Mouse (Mus musculus): ENCODE measurements around the gene Cmas.

Cmas gene

DNA sequence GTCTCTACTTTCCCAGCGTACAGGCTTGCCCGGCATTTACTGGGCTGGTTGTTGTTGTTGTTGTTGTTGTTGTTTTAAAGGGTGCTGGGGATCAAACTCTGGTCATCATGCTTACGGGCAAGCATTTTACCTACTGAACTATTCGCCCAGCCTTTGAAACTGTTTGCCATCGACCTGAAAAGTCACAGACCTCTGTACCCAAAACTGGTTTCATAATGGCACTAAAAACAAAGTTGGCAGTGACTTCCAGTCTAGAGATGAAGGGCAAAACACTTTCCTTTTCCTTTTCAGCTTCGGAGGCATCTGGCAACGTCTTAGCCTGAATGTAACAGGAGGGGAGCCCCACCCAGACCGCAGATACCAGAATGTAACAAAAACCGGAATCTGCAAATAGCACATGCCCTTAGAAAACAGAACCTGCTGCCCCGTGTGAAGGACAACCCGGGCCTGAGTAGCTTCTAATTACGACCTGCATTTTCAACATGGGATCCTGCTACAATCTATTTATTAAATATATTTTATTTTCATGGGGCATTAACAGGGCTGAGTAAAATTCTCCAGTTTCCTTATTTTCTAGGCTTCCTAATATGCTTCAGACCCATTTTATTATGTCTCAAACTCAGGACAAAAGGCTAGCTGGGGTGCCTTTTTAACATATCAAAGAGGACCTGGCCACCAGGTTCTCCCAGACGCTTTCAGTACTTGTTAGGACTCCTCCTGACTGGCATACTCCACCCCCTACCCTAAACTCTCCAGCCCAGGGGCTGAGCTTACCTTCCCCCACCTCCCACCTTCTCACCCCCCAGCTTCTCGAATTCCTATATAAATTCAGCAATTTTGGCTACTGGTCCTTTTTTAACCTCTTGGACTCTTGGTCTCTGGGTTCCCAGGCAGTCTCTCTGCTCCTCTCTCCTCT is 3.9 kb upstream of the Cmas start:
- no peak for DNase-seq (ENCODE audit: extremely low spot score, low spot score)

DNA sequence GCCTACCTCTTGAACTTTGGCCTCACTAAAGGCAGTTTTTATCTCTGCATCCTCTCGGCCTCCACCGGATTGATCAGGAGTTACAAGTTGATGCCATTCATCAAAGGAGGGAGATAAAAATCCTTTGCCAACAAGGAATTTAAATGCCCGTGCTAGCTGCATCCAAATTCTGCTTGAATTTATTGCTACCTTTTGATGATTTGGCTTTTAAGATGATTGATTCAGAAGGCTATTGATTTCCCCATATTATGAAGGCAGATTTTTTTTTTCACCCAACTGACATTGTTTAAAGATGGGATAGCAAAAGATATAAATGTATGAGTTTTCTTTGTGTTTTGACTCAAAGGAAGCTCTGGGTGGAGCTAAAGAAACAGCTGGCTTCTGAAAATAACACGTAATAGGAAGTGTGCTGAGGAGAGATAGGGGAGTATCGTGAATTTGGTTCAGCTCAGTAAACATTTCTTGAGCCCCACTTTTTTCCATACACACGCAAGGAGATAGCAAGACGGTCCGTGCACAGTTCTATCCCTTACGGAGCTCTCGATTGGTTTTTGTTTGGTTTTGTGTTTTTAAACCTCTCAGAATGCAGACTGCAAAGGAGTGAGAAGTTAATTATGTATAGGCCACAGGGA is 964 bp downstream of the Cmas start:
- no peak for DNase-seq (ENCODE audit: extremely low spot score, low spot score)

DNA sequence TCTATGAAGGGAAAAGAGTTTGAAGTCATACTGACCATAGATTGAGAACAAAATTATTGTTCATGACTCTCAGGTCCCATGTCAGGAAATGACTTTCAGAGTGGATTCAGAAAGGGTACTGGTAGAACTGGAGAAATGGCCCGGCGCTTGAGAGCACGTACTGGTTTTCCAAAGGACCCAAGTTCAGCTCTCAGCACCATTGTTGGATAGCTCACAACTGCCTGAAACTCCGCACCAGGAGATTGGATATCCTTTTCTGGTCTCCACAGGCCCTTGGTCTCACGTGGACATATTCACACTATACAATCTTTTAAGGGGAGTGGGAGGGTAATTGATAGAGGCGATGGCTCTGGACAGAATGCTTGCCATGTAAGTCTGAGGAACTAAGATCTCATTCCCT is 1.5 kb downstream of the Cmas start:
- no peak for DNase-seq (ENCODE audit: extremely low spot score, low spot score)

DNA sequence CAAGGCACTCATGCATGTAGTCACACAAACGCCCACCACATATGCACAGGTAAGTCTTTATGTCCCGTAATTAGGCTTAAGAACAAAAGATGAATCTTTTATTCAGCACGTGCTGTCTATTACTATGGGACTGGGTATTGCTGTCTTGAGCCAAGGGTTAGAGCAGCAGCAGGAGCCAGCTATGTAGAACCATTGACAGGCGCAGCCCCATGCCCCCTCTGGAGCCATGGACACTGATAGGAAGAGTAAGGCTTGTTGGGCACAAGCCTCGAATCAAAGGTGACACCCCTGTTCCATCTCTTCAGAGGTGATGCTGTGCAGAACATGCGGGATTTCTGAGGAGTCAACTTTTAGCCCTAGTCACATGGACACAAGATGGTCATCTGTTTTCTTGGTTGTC is 2.1 kb downstream of the Cmas start:
- no peak for DNase-seq (ENCODE audit: extremely low spot score, low spot score)

DNA sequence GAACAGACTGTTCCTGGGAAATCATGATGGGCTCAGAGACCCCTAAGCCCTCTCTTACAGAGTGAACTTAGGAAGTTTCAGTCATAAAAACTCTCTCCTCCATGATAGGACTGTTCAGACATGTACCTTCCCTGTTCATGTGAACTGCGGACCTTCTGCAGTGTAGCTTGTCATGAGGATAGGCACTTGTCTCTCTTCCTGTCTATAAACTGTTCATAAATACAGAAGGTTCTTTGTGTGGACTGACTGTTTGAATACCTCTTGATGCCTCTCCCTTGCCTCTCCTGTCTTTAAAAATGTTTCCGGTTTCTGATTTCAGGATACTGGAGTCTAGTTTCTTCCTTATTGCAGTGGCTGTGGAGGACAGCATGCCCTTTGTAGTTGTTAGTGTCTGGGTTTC is 3.1 kb downstream of the Cmas start:
- no peak for DNase-seq (ENCODE audit: extremely low spot score, low spot score)

DNA sequence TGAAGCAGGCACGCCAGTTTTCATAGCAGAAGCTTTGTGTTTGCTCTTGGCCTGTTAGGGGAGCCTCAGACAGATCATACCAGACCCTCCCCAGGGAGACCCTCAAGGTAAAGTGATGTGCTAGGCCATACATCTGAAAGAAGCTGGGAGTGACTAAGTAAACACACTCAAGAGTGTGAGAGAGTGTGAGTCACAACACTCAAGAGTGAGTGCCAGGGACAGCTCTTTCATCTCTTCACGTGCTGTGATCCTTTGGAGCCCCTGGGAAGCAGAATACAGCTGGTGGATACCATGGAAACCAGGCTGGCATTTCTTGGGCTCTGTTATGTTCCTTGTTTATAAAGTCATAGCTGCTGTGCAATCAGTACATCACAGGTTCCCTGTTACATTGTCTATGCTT is 8.4 kb downstream of the Cmas start:
- no peak for DNase-seq (ENCODE audit: extremely low spot score, low spot score)

DNA sequence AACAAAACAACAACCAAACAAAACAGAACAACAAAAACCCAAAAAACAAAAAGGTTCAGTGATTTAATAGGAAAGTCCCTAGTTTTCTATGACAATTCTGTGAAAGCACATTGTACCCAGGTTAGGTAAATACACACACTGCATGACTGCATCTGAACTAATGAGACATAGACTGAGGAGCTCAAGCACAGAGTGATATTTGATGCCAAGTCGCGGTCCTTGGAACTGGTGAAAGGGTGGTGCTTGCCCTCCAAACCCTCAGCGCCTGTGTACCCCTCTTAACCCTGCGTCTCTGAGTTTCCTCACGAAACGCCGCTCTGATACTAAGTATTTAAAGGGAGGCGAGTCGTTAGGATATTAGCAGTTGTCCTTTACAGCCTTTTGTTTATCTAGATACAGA is 10.8 kb downstream of the Cmas start:
- DNase-seq (ENCODE audit: extremely low spot score, low spot score) = no peak

DNA sequence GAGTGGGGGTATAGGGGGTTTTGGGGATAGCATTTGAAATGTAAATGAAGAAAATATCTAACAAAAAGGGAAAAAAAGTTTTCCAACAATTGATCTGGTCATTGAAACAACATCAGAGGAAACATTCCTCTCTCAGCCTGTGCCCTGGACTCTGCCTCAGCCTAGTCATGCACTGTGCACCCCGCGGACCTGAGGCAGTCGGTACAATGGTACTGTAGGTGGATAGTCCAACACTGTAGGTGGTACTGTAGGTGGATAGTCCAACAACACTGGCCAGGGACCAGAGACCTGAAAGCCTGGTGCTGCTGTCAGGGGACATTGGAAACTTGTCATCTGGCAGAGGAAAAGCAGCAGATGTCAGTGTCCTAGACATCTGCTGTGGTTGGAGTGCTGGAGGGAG is 13.4 kb downstream of the Cmas start:
- no peak for DNase-seq (ENCODE audit: extremely low spot score, low spot score)

DNA sequence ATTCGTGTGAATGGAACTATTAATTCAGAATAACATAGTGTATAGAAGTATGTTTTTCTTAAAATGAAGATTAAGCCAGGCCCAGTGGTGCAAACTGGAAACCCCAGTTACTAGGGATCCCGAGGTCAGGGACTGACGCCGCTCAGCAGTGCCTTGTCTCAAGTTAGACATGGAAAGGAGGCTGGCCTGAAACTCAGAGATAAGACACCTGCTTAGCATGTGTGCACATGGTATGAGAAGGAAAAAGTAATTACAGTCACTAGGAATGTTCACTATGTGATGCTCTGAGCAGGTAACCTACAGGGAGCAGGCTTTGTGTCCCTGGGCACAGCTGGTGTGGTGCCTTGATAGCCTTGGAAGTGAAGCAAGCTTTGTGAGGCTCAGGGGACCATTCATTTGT is 15.2 kb downstream of the Cmas start:
- no peak for DNase-seq (ENCODE audit: extremely low spot score, low spot score)

DNA sequence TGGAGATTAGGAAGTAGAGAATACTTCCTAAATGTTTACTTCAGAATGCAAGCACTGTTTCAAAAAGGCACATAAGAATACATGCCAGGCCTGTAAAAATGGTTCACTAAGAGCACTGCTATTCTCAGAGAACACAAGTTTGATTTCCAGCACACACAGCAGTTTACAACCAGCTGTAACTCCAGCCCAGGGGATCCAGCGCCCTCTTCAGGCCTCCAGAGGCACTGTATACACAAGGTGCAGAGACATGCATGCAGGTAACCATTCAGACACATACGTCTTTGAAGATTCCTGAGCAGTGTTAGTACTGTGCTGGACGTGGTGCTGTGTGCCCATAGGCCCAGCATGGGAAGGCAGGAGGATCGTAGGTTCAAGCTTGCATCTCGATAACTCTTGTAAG is 17.1 kb downstream of the Cmas start:
- no peak for DNase-seq (ENCODE audit: extremely low spot score, low spot score)

DNA sequence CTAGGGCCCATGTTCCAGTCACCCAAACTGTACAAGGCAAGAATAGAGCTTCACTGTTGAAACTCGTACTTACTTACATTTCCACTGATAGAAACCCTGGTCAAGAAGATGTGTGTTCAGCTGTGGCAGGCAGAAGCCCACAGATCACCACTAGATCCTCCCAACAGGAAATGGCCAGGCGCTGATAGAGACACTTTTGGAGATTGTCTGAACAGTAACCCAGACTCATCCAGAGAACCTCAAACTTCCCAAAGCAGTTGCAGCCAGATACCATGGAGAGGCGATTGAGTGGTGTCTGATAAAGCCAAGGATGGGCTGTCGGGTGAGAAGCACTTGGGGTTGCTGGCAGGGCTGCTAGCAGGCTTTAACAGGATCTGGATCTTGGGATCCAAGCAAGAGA is 20.4 kb downstream of the Cmas start:
- no peak for DNase-seq (ENCODE audit: extremely low spot score, low spot score)

DNA sequence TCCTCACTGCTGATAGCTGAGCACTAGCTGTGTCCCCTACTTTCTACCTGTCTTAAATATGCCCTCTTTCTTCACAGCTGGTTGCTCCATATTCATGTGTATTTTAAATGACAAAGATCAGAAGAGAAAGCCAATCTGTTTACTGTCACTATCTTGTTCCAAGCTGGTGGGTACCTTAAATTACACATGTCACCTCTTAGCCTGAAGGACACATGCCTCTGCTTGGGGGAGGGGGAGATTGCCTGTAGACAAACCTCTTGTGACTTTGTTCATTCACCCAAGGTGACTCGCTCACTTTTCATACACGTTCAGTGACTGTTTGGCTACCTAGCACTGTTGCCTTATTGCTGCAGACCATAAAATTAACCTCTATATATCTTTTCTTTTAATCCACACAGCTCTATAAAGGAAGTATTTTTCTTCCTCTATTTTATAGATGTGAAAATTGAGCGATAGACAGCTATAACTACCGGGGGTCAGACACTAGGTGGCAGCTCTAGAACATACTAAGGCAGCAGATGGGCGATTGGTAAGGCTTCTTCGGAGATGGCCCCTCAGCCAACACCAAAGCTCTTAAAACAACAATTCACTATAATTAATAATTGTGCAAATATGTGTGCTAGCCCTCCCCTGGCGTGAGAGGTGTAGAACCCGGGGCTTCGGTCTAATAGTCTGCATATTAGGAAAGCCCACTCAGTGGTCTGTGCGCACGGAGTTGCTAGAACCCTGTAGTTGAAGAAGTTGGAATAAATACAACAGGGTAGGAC is 22.7 kb downstream of the Cmas start:
- DNase-seq (ENCODE audit: extremely low spot score, low spot score) = peak; percentile 36

DNA sequence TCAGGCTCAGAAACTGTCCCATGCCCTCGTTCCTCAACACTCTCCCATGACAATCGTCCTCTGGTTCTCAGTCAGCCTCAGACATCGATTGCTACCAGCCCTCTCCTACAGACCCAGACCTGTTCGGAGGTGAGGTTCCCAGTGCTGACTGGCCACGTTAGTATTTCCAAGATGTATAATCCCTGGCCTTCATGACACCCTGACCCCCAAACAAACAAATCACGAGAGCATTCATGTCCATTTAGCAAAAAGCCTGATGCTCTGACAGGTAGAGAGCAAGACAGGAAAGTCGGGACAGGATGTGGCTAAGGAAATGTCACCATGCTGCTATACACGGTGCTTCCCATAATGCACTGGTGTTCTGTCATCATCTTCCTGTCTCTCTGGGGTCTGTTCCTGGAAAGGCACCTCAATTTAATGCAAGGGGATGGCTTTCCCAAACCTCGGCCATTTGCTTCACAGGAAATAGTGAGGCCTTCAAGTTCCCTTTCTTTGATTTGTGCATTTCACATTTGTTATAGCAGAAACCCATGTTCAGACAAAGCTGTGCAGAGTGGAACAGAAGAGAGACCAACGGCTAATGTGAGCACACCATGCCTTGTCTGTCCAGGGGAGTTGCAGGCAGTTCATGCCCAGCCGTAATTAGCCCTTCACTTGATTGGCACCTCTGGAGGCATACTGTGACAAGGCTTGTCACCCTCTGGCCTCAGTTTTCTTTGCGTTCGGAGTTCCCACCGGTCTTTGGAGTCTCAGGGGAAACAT is 23.5 kb downstream of the Cmas start:
- no peak for DNase-seq (ENCODE audit: extremely low spot score, low spot score)

DNA sequence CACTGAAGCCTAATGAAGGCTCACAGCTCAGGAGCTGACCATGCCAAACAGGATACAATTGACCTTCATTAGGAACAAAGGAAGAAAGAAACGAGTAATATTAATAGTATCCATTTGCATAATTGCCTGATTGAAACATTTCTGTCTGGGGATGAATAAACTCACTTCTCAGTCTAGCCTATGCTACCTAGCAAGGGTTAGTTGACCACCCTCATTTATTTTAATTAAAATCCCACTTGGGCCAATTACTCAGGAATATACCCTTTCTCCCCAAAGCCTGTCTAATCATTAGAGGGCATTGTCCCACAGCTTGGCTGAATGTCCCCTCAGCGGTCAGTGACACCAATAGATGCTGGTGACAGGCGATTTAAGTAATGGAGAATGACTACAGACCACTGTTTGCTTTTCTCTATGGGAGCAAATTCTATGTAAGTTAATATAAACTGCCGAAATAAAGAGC is 24.1 kb downstream of the Cmas start:
- no peak for DNase-seq (ENCODE audit: extremely low spot score, low spot score)

DNA sequence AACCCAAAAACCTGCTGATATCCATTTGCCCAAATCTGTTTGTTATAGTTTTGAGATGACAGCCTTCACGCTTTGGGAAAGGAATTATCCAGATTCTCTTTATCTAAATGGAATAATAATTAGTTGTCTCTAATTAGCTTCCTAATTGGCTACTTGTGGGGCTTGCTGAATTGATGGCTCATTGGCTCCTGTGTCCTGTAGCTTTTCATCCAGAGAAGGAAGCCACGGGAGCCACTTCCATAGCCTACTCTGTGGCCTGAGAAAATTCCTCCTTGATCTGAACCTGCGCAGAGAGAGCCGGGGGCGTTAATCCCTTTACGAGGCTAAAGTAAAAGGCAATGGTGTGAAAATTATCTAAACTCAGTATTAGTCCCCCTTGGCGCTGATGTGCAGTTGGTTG is 24.8 kb downstream of the Cmas start:
- no peak for DNase-seq (ENCODE audit: extremely low spot score, low spot score)

DNA sequence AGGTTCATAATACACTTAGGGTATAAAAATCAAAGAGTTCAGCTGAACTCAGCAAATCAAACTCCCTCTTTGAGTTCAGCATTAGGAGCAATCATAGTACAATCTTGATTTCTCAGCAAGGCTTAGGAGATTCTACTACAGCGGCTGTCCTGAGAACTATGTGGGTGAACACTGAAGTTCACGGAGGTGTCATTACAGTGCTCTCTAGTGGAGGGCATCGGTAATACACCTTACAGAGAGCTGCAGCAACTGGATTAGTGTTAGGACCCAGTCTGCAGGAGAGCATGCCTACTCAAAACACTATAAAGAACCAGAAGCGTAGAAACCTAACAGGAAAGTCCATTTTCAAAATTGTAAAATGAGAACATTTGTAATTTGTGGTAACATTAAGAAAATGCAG is 28.9 kb downstream of the Cmas start:
- peak; percentile 51 for DNase-seq (ENCODE audit: extremely low spot score, low spot score)

DNA sequence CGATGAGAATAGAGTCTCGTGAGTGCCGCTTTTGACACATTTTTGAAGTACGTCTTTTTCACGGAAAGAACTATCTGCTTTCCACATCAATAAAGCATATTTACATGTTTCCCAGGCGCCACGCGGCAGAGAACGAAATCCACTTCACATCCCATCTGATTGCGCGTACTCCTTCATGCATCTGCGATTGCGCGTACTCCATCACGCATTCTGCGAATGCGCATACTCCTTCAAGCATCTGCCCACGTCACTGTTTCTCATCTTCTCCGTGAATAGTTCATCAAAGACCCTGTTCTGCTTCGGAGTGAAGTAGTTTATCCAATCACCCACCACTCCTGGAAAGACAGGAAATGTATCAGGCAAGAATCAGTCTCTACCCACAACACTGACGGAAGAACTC is 29.6 kb downstream of the Cmas start:
- no peak for DNase-seq (ENCODE audit: extremely low spot score, low spot score)

DNA sequence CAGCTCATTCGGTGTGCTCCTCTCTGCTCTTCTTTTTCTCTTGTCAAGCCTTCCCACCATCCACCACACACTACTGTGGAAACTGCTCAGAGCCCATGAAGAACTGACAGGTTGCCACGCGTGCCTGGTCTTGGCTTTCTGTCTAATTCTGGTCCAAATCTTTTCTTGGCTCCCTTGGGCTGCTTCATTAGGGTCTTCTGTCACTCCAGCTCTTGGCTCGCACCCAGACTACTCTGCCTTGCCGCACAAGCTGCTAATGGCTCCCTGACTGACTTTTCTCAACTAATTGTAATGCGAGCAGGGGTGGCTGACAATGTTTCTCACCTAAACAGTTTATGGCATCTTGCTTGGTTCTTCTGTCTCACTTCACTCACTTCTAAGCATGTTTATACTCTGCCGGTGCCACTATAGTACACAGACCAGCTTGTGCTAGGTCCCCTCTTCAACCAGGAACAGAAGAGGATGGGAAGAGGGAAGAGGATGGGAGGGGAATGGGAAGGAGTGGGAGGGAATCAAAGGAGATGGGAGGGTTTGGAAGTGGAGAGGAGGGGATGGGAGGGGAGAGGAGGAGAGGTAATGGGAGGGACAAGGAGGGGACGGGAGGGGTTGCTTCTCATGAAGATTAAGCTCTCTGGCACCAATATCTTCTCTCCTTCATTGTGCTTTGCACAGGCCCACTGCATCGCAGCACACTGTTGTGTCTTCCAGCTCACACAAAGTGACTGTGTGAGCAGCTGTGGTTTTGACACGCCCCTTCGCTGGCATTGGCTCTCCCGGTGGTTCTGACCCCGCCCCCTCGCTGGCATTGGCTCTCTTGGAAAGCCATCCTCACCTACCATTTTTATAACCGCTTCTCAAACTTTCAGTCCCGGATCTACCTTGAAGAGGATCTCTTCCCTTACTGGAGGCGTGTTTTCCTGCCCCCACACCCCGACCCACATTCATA is 31.8 kb downstream of the Cmas start:
- DNase-seq (ENCODE audit: extremely low spot score, low spot score) = no peak

DNA sequence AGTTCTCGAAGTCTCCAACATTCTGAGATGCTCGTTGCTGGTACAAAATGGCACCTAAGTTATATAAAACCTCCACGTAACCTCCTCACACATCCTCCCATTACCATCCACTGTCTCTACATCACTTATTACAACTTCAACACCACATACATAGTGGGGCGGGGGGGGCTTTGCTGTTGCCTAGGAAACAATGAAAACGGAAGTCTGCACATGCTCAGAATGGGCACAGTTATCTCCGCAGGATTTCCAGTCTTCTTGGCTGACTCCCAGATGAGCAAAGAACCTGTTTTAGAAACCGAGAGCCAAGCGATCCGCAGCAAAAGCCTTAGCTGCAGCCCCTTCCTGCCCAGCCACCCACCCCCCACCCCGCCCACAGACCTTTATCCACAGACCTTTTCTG is 33.2 kb downstream of the Cmas start:
- DNase-seq (ENCODE audit: extremely low spot score, low spot score) = no peak

DNA sequence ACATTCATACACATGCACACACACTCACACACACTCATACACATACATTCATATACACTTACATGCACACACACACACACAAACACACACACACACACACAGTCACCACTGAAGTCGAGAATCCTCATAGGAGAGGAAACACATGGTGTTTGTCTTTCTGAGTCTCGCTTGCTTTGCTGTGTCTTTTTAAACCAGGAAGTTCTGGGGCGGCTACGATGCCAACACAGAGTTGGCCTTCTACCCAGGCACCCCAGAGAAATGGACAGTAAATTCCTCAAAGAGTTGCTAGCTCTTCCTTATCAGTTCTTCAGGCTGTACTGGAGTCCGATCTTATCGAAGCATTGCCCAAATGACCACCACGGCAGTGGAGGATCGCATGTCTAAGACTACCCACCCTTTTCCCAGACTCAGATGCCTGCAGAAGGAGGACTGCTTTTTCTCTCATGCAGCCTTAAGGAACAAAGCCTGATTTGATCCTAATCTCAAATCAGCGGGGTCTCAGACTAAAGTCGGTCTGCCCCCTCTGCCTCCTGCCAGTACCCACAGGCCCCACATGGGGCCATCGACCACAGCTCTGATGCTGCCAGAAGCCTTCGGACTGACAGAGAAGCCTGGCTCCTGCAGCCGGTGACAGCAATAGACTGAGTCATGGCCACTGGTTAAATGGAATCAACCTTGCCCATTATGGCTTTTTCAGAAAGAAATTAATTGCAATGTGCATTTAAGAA is 35.9 kb downstream of the Cmas start:
- no peak for DNase-seq (ENCODE audit: extremely low spot score, low spot score)

All from neural tube, embryonic 10.5 days (tissue).